Mouse (Mus musculus): Measurements from ENCODE around the gene Galnt13.

DNA sequence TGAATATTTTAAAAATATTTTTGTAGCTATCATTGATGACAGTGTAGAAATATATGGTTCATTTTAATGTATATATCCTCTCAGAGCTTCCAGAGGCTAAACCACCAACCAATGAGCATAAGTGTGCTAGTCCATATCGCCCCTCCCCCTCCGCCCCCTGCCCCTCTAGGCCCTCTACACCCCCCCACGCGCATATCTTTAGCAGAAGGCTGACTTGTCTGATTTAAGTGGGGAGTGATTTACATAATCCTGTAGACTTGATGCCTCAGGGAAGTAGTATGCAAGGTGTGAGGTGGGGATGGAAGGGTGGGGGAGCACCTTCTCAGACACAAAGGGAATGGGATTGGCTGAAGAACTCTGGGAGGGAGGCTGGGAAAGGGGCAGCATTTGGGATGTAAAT, 323.7 kb downstream of the Galnt13 start:
- no peak for TF ChIP-seq CTCF (IDR thresholded peaks at IDR 0.05; ENCODE audit: low read depth, low read length)
- TF ChIP-seq POLR2A (IDR thresholded peaks at IDR 0.05; ENCODE audit: insufficient read depth, low read length): no peak
